Mouse (Mus musculus): Measurements from ENCODE around the gene Ptprj.

GRCm38 (mm10) chr2:90575713-90576112 is 4.7 kb downstream of the Ptprj start:
- TF ChIP-seq CTCF (IDR thresholded peaks at IDR 0.05; ENCODE audit: insufficient read depth, low read depth, low read length) = no peak
- TF ChIP-seq POLR2A (IDR thresholded peaks at IDR 0.05; ENCODE audit: insufficient read depth, low read depth, low read length) = no peak

Measured in olfactory bulb, adult 2 months (tissue).